Mouse (Mus musculus) lung, postnatal 0 days (tissue): ENCODE data around the gene Gtf2b.

ENCODE experiments used
- CTCF ChIP-seq: IDR thresholded peaks from 2 replicates; pipeline ENCODE4 v1.5.1; 2016; ENCODE audit warnings: antibody characterized with exemption, mild to moderate bottlenecking
- EP300 ChIP-seq: IDR thresholded peaks from 2 replicates; pipeline ENCODE4 v1.6.1; 2016; ENCODE audit warnings: antibody characterized with exemption, mild to moderate bottlenecking, control low read depth

GRCm38 (mm10) chr3:142760356-142760755, 4.5 kb upstream of the Gtf2b start:
- TF ChIP-seq CTCF (no peak), EP300 (no peak)
